In the genomic region with DNA sequence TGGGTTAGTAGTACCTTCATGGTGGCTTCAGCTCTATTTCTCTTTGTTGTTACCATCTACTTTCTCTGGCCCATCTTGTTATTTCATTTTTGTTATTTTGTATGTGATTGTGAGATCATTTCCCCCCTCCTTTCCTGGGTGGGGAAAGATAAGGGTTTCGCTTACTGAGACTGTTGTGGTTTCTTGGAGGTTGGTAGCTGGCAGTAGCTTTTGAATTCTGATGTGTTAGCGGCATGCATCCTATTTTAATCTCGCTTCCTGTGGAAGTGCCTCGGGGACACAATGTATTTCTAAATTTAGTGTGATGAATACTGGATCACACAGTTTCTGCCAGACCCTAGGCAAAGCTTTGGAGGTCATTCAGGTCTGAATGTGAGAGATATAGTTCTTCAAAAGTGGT, we compare ENCODE assay signal across 11 mouse cellular contexts.
DNase-seq lines count a peak whose midpoint lies in the region; ATAC-seq and TF ChIP-seq lines count a peak whose summit lies in the region.
"Had no signal": no experiment of that assay in that cellular context is flagged by ENCODE, and none has a peak within 500 bp of the region (broad histone marks: within the 10 kb centered on the region; RNA-seq: fewer than 3 reads in every experiment).

No protein-coding gene starts in this region.

- no peak overlapping the region for H3K27ac ChIP-seq in liver, embryonic 13.5 days
- H3K27ac ChIP-seq in hindbrain, postnatal 0 days = no peak overlapping the region
- H3K27ac ChIP-seq: limb, embryonic 12.5 days had no signal

- H3K36me3 ChIP-seq in liver, embryonic 13.5 days = no peaks in the 10 kb centered on the region
- no peaks in the 10 kb centered on the region for H3K36me3 ChIP-seq in hindbrain, postnatal 0 days (ENCODE audit: insufficient read depth, low read length)
- H3K36me3 ChIP-seq: limb, embryonic 12.5 days had no signal

- H3K27me3 ChIP-seq in liver, embryonic 13.5 days = no peaks in the 10 kb centered on the region
- H3K27me3 ChIP-seq in hindbrain, postnatal 0 days (ENCODE audit: insufficient read depth, low read length) = no peaks in the 10 kb centered on the region
- H3K27me3 ChIP-seq: limb, embryonic 12.5 days had no signal

- DNase-seq in gastrocnemius, postnatal 25 days = peak; percentile 8
- DNase-seq in gastrocnemius, postnatal 4 days (ENCODE audit: low spot score in 2 of 2) = no peak
- peak; percentile 62 for DNase-seq in CD4-positive helper T cell, adult 2 months (ENCODE audit: low read depth, low spot score)
- DNase-seq in heart, adult 8-10 months (ENCODE audit: low spot score) = peak; percentile 69
- DNase-seq in liver, embryonic 13.5 days = no peak
- no peak for DNase-seq in retina, embryonic 14.5 days (ENCODE audit: low spot score)
- no peak for DNase-seq in spleen, postnatal 4 days (ENCODE audit: low spot score in 2 of 2)
- DNase-seq in hindbrain, postnatal 0 days (ENCODE audit: low spot score) = no peak
- DNase-seq: cerebellum, postnatal 14 days; right cerebral cortex, postnatal 4 days had no signal

- no peak for TF ChIP-seq CTCF in hindbrain, postnatal 0 days (IDR thresholded peaks at IDR 0.05; ENCODE audit: low read depth)

- H3K4me2 ChIP-seq in liver, embryonic 13.5 days = 0 out of 2 replicates have a peak overlapping the region, but pooled peaks have one; percentile 10
- no peak overlapping the region for H3K4me2 ChIP-seq in hindbrain, postnatal 0 days (ENCODE audit: low read depth, low read length)
- H3K4me2 ChIP-seq: limb, embryonic 12.5 days had no signal

- H3K4me3 ChIP-seq in liver, embryonic 13.5 days (replicated peaks) = no peak overlapping the region
- no peak overlapping the region for H3K4me3 ChIP-seq in hindbrain, postnatal 0 days (ENCODE audit: low read length)
- H3K4me3 ChIP-seq: limb, embryonic 12.5 days had no signal

- WGBS in liver, embryonic 13.5 days (ENCODE audit: insufficient replicate concordance) = 26% methylated on average over 4 of the region's 4 CpGs
- WGBS in hindbrain, postnatal 0 days = 69% methylated on average over 4 of the region's 4 CpGs

- H3K9me3 ChIP-seq in liver, embryonic 13.5 days (replicated peaks) = no peaks in the 10 kb centered on the region
- no peaks in the 10 kb centered on the region for H3K9me3 ChIP-seq in hindbrain, postnatal 0 days (ENCODE audit: low read length)
- H3K9me3 ChIP-seq: limb, embryonic 12.5 days had no signal

- ATAC-seq in liver, embryonic 13.5 days (ENCODE audit: low read depth) = no peak
- no peak for ATAC-seq in hindbrain, postnatal 0 days

- H3K4me1 ChIP-seq in liver, embryonic 13.5 days (replicated peaks) = peaks cover 37% of the 10 kb centered on the region
- H3K4me1 ChIP-seq in hindbrain, postnatal 0 days (ENCODE audit: insufficient read depth, low read length) = no peaks in the 10 kb centered on the region
- H3K4me1 ChIP-seq: limb, embryonic 12.5 days had no signal

- H3K9ac ChIP-seq in liver, embryonic 13.5 days = no peak overlapping the region
- H3K9ac ChIP-seq in hindbrain, postnatal 0 days (replicated peaks; ENCODE audit: low read length) = no peak overlapping the region
- H3K9ac ChIP-seq: limb, embryonic 12.5 days had no signal

Comparison
In these comparisons a context has a peak if more than half of its experiments do, and no peak if none do; other contexts are left out.
1. DNase-seq: peak in gastrocnemius, postnatal 25 days (single experiment), CD4-positive helper T cell, adult 2 months (single experiment) and heart, adult 8-10 months (single experiment); none in gastrocnemius, postnatal 4 days (0 of 2), liver, embryonic 13.5 days (single experiment), retina, embryonic 14.5 days (single experiment), spleen, postnatal 4 days (0 of 2) and hindbrain, postnatal 0 days (single experiment).